Mouse (Mus musculus): Measurements from ENCODE around the gene Creb3l2. TPM values are rescaled to one million over a fixed set of nuclear protein-coding genes. Genes with fewer than 3 reads are reported as not detected.

Creb3l2 gene
- total RNA-seq, 2 experiments from 2014 or later: 3.0 to 8.0 TPM

DNA sequence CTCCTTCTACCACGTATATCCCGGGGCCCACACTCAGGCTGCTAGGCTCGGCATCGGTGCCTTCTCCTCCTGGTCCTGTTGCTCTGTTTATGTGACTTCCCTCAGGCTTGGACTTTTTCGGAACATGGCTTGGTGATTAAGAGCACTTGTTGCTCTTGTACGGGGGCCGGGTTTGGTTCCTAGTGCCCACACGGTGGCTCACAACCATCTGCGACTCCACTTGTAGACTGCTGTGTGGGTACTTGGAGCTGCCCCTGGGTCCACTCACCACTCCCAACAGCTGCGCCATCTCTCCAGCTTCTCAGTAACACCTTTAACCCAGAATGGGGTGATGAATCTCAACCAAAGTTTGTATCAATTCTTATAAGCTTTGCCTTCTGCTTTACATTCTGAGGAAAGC lies 27.4 kb downstream of the Creb3l2 start:
- no peak for ATAC-seq (ENCODE audit: poor library complexity, severe bottlenecking)

DNA sequence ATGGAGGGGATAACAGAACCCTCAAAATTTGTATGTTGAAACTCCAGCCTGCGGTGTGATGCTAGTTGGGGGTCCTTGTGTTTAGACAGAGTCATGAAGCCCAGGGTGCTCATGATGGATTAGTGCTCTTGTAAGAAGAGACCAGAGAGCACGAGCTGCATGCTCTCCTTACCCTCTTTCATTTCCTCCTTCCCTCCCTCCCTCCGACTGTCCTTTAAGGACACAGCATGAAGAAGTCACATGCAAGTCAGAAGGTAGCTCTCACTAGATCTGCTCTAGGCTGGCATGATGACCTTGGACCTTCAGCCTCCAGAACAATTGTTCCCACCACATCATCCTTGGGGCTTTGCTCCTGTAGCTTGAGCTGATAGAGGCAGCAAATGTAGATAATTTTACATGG lies 30.2 kb downstream of the Creb3l2 start:
- ATAC-seq (ENCODE audit: poor library complexity, severe bottlenecking): no peak

DNA sequence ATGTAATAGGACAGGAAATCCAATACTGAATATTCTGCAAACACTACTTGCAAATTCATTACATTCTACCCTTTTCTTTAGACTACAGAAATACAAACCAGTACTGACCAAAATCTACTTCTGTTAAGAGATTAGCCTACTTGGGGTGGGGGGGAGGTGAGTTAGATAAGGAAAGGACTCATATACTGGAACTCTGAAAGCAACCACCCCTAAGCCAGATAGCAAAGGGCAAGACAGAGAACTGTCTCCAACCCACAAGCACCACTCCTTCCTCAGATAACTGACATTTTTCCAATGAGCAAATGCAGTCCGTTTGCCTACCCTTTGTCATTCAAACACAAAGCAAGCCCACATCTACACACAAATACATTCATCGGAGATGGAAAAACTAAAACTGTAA lies 32.1 kb downstream of the Creb3l2 start:
- ATAC-seq (ENCODE audit: poor library complexity, severe bottlenecking): no peak

- ATAC-seq (ENCODE audit: poor library complexity, severe bottlenecking): no peak
Observed at GRCm38 (mm10) chr6:37407876-37408275, 34.1 kb downstream of the Creb3l2 start.

DNA sequence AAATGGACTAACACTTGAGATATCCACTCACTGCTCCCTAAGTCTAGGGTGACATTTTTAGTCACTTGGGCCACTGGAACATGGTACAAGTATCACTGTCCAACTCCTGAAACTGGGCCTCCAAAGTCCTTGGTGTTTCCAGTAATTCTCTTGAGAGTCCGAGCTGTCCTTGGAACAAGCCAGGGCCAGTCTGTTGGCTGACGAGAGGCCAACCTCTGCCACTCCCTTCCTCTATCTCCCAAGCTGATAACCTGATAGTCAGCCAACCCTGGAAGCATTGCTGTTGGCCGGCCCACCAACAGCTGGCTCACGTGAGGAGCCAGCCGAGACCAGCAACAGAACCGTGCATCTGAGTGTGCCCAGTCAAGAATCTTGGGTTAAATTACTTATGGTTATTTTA lies 35.0 kb downstream of the Creb3l2 start:
- no peak for ATAC-seq (ENCODE audit: poor library complexity, severe bottlenecking)

GRCm38 (mm10) chr6:37406018-37406417 lies 35.9 kb downstream of the Creb3l2 start:
- no peak for ATAC-seq (ENCODE audit: poor library complexity, severe bottlenecking)

DNA sequence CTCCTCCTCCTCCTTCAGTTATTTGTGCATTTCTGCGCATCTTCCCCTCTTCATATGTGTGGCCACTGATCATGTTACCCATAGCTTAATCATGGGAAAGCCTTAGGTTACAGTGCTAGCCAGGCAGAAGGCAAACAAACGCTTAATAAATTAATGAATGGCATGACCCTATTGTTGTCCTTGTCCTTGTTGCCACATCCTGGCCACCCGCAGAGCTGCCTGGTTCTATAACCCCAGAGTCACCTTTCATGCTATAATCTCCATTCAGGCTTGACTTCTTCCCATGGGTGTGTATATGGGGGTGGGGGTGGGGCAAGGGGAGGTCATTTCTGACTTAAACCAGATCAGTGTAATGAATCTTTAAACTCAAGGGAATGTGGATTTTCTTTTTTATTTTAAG lies 37.6 kb downstream of the Creb3l2 start:
- no peak for ATAC-seq (ENCODE audit: poor library complexity, severe bottlenecking)

GRCm38 (mm10) chr6:37401928-37402327 lies 40.0 kb downstream of the Creb3l2 start:
- ATAC-seq (ENCODE audit: poor library complexity, severe bottlenecking): no peak

- no peak for ATAC-seq (ENCODE audit: poor library complexity, severe bottlenecking)
Observed at GRCm38 (mm10) chr6:37400866-37401525, 41.0 kb downstream of the Creb3l2 start.

DNA sequence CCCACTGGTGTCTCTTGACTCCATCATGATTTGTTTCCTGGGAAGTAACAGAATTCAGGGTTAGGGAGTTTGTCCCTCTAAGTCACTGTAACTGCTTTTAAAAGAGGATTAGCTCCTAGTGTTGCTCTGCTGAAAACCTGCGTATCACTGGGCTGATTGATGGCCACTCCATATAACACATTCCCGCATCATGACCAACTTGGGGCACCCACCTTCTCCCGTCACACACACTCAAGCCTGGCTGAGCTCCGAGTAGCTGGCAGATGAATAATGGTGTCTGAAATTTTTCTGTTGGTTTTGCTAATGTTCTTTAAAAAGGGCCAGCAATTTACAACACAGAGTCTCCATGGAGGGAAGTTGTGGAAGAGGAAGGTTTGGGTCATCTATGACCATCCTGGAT lies 41.8 kb downstream of the Creb3l2 start:
- ATAC-seq (ENCODE audit: poor library complexity, severe bottlenecking): no peak

GRCm38 (mm10) chr6:37398943-37399342 lies 43.0 kb downstream of the Creb3l2 start:
- no peak for ATAC-seq (ENCODE audit: poor library complexity, severe bottlenecking)

- ATAC-seq (ENCODE audit: poor library complexity, severe bottlenecking): no peak
Observed at GRCm38 (mm10) chr6:37397973-37398372, 44.0 kb downstream of the Creb3l2 start.

GRCm38 (mm10) chr6:37397254-37397653 lies 44.7 kb downstream of the Creb3l2 start:
- ATAC-seq (ENCODE audit: poor library complexity, severe bottlenecking): no peak

- peak; percentile 97 for ATAC-seq (ENCODE audit: poor library complexity, severe bottlenecking)
Observed at GRCm38 (mm10) chr6:37396127-37396526, 45.8 kb downstream of the Creb3l2 start.

- ATAC-seq (ENCODE audit: poor library complexity, severe bottlenecking): no peak
Observed at GRCm38 (mm10) chr6:37393263-37393662, 48.7 kb downstream of the Creb3l2 start.

DNA sequence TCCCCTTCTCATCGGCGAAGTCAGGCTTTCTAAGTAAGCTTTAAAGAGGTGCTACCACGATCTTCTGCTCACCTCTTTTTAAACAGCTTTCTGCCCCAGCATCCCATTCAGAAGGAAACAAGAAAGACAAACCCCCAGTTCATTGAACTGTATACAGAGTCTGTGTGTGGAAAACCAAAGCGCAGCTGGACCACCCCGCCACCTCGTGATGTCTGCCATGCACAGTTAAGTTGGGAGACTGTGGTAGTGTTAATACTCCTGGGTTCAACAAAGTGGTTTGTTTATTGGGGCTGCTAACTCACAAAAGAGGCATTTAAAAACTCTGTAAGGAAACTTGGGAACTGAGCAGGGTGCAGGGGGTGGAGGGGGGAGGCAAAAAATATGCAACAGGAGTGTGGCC lies 49.7 kb downstream of the Creb3l2 start:
- ATAC-seq (ENCODE audit: poor library complexity, severe bottlenecking): no peak

- ATAC-seq (ENCODE audit: poor library complexity, severe bottlenecking): no peak
Observed at GRCm38 (mm10) chr6:37391313-37391712, 50.6 kb downstream of the Creb3l2 start.

GRCm38 (mm10) chr6:37388960-37389359 lies 53.0 kb downstream of the Creb3l2 start:
- ATAC-seq (ENCODE audit: poor library complexity, severe bottlenecking): no peak

- ATAC-seq (ENCODE audit: poor library complexity, severe bottlenecking): no peak
Observed at GRCm38 (mm10) chr6:37388501-37388900, 53.4 kb downstream of the Creb3l2 start.

- no peak for ATAC-seq (ENCODE audit: poor library complexity, severe bottlenecking)
Observed at GRCm38 (mm10) chr6:37387281-37387680, 54.7 kb downstream of the Creb3l2 start.

DNA sequence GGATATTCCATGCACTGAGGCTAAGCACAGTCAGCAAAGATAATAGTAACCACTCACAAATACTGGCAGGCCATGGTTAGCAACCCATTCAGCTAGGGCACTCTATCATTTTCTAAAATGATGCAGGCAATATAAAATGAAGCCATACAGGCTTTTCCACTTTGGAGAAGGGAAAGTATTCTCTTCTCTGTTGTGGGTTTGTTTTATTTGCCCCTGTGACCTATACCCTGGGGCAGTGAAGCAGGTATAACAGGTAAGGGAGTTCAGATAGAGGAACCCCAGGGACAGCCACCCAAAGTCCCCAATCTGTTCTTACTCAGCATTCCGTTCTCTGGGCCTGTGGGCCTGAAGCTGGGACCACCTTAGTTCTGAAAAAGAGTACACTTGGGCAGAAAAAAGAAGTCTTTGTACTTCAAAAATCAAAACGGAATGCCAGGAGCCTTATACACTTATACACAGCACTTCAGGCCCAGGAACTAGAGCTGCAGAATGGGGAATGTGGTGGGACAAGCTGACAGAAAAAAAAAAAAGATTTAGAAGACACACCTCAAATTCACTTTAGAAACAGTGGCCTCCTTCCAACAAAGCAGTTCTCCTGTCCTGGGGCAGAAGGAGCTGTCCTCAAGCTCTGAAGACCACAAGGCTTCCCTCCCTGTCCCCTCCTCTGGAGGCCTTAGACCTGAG lies 56.2 kb downstream of the Creb3l2 start:
- ATAC-seq (ENCODE audit: poor library complexity, severe bottlenecking): no peak

GRCm38 (mm10) chr6:37382761-37383160 lies 59.2 kb downstream of the Creb3l2 start:
- no peak for ATAC-seq (ENCODE audit: poor library complexity, severe bottlenecking)

All from megakaryocyte, adult 5-6 weeks (primary cell).